Mouse (Mus musculus): ENCODE data around the gene Lama2. TPM values are rescaled to one million over a fixed set of nuclear protein-coding genes. Genes with fewer than 3 reads are reported as not detected.

Lama2 gene
- polyA plus RNA-seq (2011; ENCODE audit: insufficient read length, low read depth, missing spikeins): 24.2 and 29.5 TPM in 2 replicates

DNA sequence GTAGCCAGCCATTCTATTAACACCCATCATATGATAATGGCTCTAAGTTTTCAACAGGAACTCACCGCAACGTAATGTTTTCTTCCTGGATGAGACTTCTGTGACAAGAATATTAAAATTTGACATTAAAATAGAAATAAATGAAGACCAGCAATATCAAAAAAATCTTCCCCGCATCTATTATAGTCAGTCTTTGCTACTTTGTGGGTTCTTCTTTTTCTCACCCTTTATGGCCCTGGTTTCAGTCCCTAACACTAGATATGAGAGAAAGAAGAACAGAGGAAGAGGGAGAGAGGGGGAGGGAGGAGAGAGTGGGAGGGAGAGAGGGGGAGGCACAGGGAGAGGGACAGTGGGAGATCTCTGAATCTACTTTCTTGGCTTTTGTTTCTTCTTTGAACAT lies at the start of gene Lama2:
TSS of gene Lama2 (minus strand) at position 101 of the 400 bp plus-strand sequence.
- Histone ChIP-seq H3K4me1 (ENCODE audit: control insufficient read depth, insufficient read depth, low read length) (no peaks in the 10 kb centered on the region), H3K4me3 (ENCODE audit: insufficient read depth, low read length) (no peak within 1 kb of the TSS), H3K27ac (ENCODE audit: insufficient read depth, low read length) (no peak within 1 kb of the TSS)
- no peak for TF ChIP-seq POLR2A (IDR thresholded peaks at IDR 0.05; ENCODE audit: low read depth, low read length)

GRCm38 (mm10) chr10:27664391-27664790 lies 44.8 kb upstream of the Lama2 start:
- Histone ChIP-seq H3K27ac (ENCODE audit: insufficient read depth, low read length) (no peak overlapping the region), H3K4me1 (ENCODE audit: control insufficient read depth, insufficient read depth, low read length) (no peaks in the 10 kb centered on the region; the same call in 1 of the 2 replicates), H3K4me3 (ENCODE audit: insufficient read depth, low read length) (no peak overlapping the region)
- no peak for TF ChIP-seq CTCF (IDR thresholded peaks at IDR 0.05; ENCODE audit: borderline replicate concordance, insufficient read depth, low read length)
- no peak for TF ChIP-seq POLR2A (IDR thresholded peaks at IDR 0.05; ENCODE audit: low read depth, low read length)

GRCm38 (mm10) chr10:27663396-27663795 lies 43.8 kb upstream of the Lama2 start:
- TF ChIP-seq CTCF (IDR thresholded peaks at IDR 0.05; ENCODE audit: borderline replicate concordance, insufficient read depth, low read length) (no peak), POLR2A (IDR thresholded peaks at IDR 0.05; ENCODE audit: low read depth, low read length) (no peak)
- no peaks in the 10 kb centered on the region; the same call in 1 of the 2 replicates for H3K4me1 ChIP-seq (ENCODE audit: control insufficient read depth, insufficient read depth, low read length)
- no peak overlapping the region for H3K4me3 ChIP-seq (ENCODE audit: insufficient read depth, low read length)
- no peak overlapping the region; the same call in 1 of the 2 replicates for H3K27ac ChIP-seq (ENCODE audit: insufficient read depth, low read length)

- Histone ChIP-seq H3K4me1 (ENCODE audit: control insufficient read depth, insufficient read depth, low read length) (no peaks in the 10 kb centered on the region), H3K4me3 (ENCODE audit: insufficient read depth, low read length) (no peak overlapping the region), H3K27ac (ENCODE audit: insufficient read depth, low read length) (no peak overlapping the region)
- TF ChIP-seq CTCF (IDR thresholded peaks at IDR 0.05; ENCODE audit: borderline replicate concordance, insufficient read depth, low read length): no peak
- no peak for TF ChIP-seq POLR2A (IDR thresholded peaks at IDR 0.05; ENCODE audit: low read depth, low read length)
Measured at GRCm38 (mm10) chr10:27654164-27654563, 34.6 kb upstream of the Lama2 start.

DNA sequence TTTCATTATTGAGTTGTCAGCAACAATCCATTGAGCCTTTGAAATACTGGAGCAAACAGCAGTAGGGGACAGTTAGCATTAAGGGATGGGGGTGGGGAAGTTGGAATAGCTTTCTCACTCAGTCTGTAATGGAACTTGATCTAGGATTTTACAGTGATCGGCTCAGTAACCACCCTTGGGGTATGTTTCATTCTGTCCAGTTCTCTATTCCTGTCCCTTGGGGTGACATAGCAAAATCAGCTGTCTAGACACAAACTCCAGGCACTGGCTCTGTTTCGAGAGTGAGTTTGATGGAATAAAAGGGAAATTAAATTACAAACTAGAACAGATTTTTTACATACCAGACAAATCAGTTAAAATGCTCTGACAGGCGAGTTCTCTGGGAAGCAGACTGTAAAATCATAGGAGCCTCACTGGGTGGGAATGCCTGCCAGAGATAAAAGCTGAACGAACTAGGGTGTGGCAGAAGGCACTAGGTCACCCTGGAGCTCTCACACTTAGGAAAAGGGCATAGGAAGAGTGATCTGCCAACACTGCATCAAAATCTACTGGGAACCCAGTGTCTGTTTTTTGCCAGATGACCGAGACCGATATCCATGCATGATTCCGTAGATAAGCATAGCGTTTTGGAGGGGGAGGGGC lies 33.3 kb upstream of the Lama2 start:
- no peak for TF ChIP-seq CTCF (IDR thresholded peaks at IDR 0.05; ENCODE audit: borderline replicate concordance, insufficient read depth, low read length)
- TF ChIP-seq POLR2A (IDR thresholded peaks at IDR 0.05; ENCODE audit: low read depth, low read length): no peak
- H3K27ac ChIP-seq (ENCODE audit: insufficient read depth, low read length): peak overlapping the region; percentile 83; the same call in 1 of the 2 replicates
- H3K4me3 ChIP-seq (ENCODE audit: insufficient read depth, low read length): no peak overlapping the region

DNA sequence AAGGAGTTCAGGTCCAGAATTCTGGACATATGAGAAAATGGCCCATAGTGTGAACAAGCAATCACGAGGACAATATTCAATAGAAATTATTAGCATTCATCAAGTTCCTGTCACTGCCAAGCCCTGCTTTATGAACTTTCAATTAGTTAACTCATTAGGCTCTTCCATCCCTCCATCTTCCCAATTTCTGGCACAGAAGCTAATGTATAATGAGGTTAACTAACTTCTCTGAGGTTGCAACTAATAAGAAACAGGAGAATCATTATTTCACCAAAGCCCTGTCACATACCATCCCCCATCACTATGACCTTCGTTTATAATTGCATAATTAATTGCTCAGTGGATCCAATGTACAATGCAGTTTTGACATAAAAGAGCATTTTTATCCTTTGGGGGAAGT lies 16.2 kb upstream of the Lama2 start:
- no peak overlapping the region for H3K4me3 ChIP-seq (ENCODE audit: insufficient read depth, low read length)
- no peak overlapping the region for H3K27ac ChIP-seq (ENCODE audit: insufficient read depth, low read length)
- H3K4me1 ChIP-seq (ENCODE audit: control insufficient read depth, insufficient read depth, low read length): no peaks in the 10 kb centered on the region
- TF ChIP-seq POLR2A (IDR thresholded peaks at IDR 0.05; ENCODE audit: low read depth, low read length) (no peak), CTCF (IDR thresholded peaks at IDR 0.05; ENCODE audit: borderline replicate concordance, insufficient read depth, low read length) (no peak)

More for the DNA sequence above, 33.3 kb upstream of the Lama2 start:
- H3K4me1 ChIP-seq (ENCODE audit: control insufficient read depth, insufficient read depth, low read length): no peaks in the 10 kb centered on the region

DNA sequence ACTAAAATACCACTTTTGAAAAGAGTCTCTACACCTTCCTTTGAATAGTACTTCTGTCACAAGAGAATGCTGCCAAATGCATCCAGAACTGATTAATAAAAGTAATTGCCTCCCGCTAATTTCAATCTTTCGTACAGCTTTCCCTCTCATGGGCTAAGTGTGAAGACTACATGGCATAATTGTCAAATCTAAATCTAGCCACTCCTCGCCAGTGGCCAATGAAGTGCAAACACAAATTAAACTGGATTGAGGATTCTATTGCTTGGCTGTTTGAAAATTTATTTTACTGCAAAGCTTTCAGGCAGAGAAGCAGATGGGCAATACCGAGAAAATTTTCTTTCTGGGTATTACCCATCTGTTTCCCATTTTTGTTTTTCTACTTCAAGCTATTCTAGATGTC lies 11.4 kb upstream of the Lama2 start:
- TF ChIP-seq POLR2A (IDR thresholded peaks at IDR 0.05; ENCODE audit: low read depth, low read length) (no peak), CTCF (IDR thresholded peaks at IDR 0.05; ENCODE audit: borderline replicate concordance, insufficient read depth, low read length) (no peak)
- no peak overlapping the region for H3K27ac ChIP-seq (ENCODE audit: insufficient read depth, low read length)
- no peaks in the 10 kb centered on the region for H3K4me1 ChIP-seq (ENCODE audit: control insufficient read depth, insufficient read depth, low read length)
- H3K4me3 ChIP-seq (ENCODE audit: insufficient read depth, low read length): no peak overlapping the region

GRCm38 (mm10) chr10:27621697-27622449 lies 2.3 kb upstream of the Lama2 start:
- TF ChIP-seq POLR2A (IDR thresholded peaks at IDR 0.05; ENCODE audit: low read depth, low read length) (no peak), CTCF (IDR thresholded peaks at IDR 0.05; ENCODE audit: borderline replicate concordance, insufficient read depth, low read length) (no peak)
- no peaks in the 10 kb centered on the region for H3K4me1 ChIP-seq (ENCODE audit: control insufficient read depth, insufficient read depth, low read length)
- no peak overlapping the region for H3K4me3 ChIP-seq (ENCODE audit: insufficient read depth, low read length)
- H3K27ac ChIP-seq (ENCODE audit: insufficient read depth, low read length): no peak overlapping the region

DNA sequence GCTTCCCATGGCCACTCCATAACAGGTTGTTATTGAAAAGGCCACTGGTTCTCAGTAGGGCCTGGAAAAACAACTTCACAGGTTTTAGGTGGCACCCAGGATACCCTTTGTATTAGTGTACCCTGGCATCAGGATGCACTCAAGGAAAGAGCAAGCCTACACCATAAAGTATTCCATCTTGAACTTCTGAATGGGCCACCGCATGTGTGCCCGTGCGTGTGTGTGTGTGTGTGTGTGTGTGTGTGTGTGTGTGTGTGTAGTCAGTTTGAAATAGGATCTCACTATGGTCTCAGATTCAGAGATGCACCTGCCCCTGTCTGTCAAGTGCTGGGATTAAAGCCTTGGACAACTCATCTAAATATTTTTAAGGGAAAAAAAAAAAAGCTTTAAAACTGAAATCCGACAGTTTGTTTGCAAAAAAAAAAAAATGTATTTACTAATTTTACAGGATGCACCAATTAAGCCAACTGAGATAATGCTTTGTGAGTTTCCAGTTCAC lies 2.0 kb downstream of the Lama2 start:
- Histone ChIP-seq H3K4me1 (ENCODE audit: control insufficient read depth, insufficient read depth, low read length) (no peaks in the 10 kb centered on the region), H3K27ac (ENCODE audit: insufficient read depth, low read length) (no peak overlapping the region), H3K4me3 (ENCODE audit: insufficient read depth, low read length) (no peak overlapping the region)
- no peak for TF ChIP-seq CTCF (IDR thresholded peaks at IDR 0.05; ENCODE audit: borderline replicate concordance, insufficient read depth, low read length)
- no peak for TF ChIP-seq POLR2A (IDR thresholded peaks at IDR 0.05; ENCODE audit: low read depth, low read length)
